Mouse (Mus musculus) adrenal gland, adult 8-10 months (tissue): ENCODE measurements around the gene Fer. TPM values are rescaled to one million over a fixed set of nuclear protein-coding genes. Genes with fewer than 3 reads are reported as not detected.
"Not testable (repeated sequence)": the region's sequence is repeated elsewhere in the genome, so short reads cannot be mapped to it uniquely, and the experiment has no call there.

Source experiments
- DNase-seq: peaks from one replicate; pipeline ENCODE4 v3.0.0; 2022
- total RNA-seq, 4 experiments: library from RNA; stranded (reverse); gene quantifications; 2 replicates each; pipeline ENCODE4 v1.2.4; 2022

The Fer gene
- 10 to 100 TPM; 19.0 to 25.4 (median 21.1) TPM for total RNA-seq

DNA sequence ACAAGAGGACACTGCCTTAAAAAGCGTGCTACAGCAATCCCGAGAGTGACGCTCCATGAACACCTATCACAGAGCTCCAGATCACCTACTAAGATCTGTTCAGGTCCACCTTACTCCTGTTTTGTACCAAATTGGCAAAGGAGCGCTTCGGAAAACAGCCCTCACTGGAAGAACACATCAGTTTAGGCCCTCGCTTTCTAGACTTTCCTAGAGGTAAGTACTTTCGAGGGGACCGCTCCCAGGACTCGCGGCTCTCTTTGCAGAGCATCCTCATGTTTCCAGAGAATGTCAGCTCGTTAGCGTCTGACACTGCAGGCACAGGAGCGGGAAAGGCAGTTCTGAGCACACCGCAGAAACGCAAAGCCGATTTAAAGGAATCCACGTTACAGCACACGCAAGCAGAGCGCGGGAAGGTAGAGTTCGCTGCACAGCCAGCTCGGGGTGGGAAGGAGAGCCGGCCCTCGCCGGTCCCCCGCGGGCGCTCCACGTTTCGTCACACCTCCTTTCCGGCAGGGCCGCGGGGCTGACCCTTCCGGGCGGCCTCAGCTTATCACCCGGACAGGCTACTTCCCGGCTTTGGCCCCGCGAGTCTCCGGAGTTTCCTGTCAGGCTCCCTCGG is at the start of gene Fer:
Gene Fer (plus strand): TSS at position 51 of the 619 bp plus-strand sequence.
- no peak for DNase-seq

DNA sequence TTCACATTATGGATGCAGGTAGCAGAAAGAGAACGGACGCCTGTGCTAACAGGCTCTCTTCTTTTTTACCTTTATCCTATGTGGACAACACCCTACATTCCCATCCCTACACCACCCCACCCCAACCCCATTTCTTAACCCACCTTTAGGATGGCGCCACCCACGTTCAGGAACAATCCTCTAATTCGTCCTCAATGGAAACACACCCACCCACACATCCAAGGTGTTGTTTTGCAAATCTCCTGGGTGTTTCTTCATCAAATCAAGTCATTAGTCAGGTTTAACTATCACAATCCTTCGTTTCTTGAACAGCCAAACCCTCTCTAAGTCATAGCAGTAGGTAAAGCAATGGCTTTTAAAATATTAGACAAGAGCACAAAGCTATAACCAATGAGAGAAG is 49.3 kb upstream of the Fer start:
- no peak for DNase-seq

DNA sequence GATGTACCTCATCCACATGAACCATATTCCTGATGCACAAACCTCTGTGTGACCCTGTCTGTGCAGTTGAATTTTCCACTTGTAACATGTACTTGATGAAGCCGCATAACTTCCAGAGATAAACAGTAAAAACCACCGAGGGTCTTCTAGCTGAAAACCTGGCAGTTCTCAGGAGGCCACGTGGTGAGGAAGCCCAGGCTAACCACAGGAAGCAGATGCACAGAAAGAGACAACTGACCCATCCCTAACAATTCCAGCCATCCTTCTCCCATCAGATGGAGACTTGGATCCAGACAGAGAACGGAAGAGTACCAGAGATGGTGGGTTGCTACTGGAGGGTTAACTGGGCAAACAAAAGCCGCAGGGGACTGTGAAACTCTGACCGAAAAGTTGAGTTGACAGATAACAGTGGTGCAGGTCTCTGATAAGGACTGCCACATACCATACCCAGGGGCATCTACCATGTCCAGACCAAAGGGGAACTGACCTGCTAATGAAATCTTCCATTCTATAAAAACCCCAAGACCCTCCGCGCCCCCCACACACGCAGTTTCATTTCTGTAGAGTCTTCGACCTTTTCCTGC is 44.3 kb upstream of the Fer start:
- no peak for DNase-seq

DNA sequence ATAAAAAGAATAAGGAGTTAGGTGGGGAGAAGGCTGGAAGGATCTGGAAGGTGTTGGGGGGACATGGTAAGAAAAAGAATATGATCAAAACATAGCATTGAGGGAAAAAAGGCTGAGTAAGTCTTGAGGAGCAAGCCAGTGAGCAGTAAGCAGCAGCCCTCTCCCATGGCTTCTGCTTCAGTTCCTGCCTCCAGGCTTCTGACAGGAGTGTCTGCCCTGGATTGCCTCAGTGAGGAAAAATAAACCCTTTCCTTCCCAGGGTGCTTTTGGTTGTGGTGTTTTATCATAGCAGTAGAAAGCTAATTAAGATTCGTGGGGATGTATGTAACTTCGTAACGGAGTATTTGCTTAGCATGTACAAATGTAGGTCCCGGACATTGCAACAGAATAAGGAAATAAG is 38.7 kb upstream of the Fer start:
- no peak for DNase-seq

DNA sequence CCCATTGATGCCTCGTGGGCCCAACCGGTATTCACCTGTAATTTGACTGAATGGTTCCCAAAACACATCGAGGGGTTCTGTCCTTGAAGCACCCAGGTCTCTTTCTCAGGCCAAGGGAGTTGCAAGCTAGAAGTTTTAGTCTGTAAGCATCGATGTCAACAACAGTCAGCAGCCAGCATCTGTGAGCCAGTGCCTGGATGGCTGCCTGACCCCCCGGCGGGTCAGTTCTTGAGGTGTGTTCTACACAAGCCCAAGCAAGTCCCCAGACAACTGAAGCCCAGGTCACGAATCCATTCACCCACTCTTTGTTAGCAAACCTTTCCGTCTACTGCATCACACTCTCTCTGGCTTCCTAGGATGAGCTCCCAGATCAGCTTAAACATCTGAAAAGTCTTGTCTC is 36.7 kb upstream of the Fer start:
- DNase-seq: no peak

DNA sequence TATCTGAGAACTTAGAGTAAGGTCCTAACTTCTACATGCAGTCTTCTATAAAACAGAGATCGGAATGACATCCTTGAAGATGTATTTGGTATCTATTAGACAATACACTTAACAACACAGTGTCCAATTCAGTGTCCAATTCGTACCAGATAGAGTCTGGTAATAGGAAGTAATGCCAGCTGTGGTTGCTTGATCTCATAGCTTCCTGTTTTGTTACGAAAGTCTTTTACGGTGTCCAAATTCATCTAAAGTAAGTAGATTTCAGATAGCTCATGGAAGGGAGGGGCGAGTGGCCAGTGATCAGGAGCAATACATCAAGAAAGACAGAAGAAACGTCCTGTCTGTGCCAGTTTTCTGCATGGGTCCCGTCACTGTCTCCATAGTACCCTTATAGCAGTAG is 36.1 kb upstream of the Fer start:
- no peak for DNase-seq

DNA sequence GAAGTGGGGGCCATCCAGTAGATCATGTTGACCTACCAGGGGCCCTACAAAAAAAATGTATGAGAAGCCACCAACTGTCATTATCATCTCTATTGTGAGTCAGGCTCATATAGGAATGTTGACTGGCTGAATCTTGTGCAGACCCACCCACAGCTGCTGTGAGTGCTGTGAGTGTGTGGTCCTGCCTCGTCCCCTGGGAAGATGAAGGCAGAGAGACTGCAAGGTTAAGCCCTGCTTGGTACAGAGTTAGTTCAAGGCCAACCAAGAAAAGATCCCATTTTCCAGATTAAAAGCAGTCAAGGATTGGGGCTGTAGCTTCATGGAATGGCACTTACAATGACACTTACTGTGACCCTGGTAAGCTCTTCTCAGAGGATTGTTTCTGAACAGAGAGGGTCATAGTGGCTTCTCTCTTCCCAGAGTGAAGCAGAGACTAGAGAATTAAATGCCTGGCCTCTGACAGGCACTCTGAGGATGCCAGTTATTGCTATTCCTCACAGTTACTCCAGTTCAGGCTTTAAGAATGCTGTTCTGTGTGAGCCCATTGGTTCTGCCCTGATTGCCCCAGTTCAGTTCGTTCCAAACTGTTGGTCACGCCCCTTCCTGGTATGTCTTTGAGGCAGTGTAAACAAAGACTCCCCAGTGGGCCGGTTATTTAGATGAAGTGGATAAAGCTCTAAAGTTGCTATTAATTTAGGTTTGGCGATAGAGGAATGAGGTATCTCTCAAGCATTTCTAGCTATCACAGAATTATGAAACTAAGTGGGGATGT is 34.1 kb upstream of the Fer start:
- DNase-seq: no peak

DNA sequence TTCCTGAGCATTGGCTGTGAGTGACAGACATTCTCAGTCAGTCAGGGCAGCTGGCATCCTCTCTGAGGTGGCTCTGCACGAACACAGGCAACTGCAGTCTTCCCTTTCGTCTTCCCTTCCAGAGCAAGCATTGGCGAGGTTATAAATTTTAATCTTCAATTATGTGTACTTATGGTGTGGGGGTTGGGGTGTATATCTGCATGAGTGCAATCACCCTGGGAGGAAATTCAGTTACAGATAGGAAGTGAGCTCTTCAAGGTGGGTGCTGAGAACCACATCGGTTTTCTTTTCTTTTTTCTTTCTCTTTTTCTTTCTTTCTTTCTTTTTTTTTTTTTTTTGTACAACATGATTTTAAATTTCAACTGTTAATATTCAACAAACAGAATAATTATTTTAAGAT is 31.3 kb upstream of the Fer start:
- DNase-seq: no peak

DNA sequence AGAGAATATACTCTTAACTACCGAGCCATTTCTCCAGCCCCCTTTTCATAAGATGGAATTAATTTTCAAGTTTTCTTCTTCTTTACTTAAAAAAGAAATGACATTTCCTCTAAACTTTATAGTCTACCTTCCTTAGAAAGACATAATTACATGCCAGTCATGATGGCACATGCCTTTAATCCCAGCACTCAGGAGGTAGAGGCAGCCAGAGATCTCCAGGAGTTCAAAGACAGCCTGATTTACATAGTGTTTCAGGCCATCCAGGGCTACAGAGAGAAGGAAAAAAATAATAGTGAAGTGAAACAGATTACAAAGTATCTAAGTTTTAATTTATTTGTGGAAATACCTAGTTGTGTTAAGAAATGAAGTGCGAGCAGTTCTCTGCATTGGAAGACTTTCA is 26.6 kb upstream of the Fer start:
- no peak for DNase-seq

DNA sequence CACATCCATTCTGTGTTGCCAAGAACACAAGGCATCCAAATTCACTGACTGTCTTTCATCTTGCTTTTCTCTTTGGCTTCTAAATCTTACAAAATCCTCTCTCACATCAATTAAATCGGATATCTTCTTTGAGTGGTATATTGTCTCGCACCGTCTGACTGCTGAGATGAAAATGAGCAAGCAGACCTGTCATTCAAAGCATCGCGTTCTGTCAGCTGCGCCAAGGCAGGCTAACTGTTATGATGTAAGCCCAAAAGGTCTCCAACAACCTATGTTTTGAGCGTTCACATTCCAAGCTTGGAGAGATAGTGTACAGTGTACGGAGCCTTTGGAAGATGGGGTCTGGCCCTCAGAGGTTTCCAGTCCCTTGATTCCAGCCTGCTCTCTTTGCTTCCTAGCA is 26.2 kb upstream of the Fer start:
- no peak for DNase-seq

DNA sequence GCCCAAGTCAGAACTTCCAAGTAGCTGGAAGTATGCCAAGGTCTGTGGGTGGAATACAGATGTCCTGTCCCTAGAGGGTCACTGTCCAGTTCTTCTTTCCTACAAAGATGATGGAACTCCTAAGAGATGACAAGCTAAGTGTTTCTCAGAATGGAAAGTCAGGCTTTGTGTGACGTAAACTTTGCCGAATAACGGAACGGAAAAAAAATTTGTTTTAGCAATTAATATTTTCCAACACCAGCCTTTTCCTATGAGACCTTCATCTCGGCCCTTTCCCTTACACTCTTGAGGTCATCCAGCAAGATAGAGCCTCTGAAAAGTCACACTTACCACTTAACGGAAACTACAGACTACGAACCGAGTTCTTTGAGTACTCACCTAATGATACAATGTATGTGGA is 24.7 kb upstream of the Fer start:
- DNase-seq: no peak

DNA sequence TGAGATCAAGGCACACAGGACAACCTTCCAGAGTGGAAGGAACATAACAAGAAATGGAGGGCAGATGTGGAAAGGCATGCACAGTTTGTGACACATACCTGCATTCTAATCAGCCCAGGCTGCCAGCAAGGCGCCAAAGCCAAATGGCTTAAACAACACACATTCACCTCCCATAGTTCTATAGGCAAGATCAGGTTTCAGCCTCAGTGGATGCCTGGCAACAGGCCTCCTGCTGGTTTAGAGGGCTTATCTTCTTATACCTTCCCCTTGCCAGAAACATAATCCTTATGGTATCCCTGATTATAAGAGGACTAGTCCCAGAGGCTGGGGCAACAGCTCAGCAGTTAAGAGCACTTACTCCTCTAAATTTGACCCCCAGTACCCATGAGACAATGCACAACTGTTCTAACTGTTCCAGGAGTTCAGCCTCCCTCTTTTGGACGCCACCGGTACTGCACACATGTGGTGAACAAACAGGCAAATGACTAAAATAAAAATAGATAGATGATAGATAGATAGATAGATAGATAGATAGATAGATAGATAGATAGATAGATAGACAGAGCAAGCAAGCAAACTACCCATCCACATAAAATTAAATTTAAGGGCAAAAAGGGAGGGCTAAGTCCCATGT is 23.1 kb upstream of the Fer start:
- no peak for DNase-seq

DNA sequence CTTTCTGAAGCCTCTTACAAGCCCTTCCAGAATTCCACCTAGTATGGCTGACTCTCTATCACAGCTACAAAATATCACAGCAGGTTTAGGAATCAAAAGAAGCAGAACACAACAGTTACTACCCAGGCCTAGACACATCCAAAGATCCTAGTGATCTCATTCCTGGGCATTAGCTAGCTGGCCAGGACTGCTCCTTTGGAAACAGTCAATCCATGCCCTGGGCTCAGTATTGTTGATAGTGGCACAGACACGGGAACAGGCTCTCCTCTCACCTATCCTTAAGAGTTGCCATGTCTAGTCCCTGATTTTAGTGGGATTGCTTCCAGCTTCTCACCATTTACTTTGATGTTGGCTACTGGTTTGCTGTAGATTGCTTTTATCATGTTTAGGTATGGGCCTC is 20.6 kb upstream of the Fer start:
- no peak for DNase-seq

DNA sequence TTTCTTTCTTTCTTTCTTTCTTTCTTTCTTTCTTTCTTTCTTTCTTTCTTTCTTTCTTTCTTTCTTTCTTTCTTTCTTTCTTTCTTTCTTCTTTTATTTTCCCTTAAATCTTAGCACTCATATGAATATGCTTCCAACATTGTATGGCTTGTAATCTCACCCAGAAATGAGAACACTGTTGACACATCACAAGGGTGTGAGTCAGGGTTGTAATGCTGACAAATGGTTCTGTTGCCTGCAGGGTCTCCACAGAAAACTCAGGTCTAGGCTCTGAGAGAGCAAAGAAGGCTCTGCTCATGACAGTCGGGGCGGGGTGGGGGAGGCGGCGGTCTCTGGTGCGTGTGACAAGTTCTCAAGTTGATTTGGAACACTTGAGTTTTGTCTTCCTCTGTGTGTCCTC is 17.9 kb upstream of the Fer start:
- no peak for DNase-seq

DNA sequence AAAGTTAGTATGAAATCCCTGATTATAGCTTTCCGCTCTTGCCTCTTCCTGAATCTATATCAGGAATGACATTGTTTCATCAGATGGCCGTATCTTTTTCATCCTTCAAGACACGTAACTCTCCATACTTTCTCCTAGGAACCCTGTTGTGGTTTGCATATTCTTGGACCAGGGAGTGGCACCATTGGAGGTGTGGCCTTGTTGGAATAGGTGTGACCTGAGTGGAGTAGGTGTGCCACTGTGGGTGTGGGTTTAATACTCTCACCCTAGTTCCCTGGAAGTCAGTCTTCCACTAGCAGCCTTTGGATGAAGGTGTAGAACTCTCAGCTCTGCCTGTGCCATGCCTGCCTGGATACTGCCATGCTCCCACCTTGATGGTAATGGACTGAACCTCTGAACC is 17.1 kb upstream of the Fer start:
- DNase-seq: not testable (repeated sequence)

DNA sequence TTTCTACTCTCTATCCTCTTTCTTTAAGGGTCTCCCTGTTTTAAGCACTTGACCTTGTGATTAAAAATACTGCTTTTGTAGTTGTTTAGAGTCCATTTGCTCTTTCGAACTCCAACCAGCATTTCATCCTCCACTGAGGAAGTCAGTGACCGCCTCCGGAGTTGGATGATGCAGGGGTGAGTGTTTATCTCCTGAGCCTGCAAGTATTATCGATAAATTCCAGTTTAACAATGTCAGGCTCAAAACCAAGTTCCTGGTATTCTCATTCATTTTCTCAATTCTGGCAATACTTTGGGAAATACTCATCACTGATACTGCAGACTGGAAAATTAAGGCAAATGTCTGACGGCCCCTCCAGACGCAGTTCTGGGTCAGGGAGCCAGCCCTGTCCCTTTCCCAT is 13.7 kb upstream of the Fer start:
- no peak for DNase-seq

DNA sequence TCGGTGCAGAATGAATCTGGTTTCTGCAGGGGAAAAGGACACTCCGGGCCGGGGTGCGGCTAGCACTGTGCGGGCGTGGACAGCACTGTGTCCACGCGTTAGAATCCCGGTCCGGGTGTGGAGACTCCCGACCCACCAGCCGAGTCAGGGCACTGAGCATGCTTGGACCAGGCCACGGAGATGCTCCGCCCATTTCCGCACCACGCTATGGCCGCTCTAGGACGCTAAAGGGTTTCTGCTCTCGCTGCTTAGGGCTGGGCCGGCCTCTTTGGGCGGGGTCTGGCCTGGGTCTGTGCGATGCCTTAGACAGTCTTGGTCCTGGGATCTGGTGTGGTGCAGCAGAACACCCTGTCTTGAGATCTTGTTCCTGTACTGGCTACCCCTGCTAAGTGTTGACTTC is 13.3 kb upstream of the Fer start:
- DNase-seq: peak; percentile 82

DNA sequence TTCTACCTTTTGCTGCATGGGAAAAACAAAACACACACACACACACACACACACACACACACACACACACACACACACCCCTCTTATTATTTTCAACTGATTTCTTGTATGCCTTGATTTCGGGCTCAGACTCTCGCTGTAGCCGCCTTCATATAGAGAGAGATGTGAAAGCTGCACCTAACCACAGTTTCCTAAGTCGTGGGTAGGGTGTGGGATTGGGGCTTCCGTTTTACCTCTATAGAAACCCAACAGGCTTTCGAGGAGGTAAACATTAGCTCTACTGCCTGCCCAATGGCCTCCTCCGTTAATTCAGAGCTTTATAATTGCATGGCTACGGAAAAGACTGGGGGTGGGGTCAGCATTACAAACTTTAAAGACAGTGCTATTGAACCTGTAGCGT is 12.8 kb upstream of the Fer start:
- no peak for DNase-seq

DNA sequence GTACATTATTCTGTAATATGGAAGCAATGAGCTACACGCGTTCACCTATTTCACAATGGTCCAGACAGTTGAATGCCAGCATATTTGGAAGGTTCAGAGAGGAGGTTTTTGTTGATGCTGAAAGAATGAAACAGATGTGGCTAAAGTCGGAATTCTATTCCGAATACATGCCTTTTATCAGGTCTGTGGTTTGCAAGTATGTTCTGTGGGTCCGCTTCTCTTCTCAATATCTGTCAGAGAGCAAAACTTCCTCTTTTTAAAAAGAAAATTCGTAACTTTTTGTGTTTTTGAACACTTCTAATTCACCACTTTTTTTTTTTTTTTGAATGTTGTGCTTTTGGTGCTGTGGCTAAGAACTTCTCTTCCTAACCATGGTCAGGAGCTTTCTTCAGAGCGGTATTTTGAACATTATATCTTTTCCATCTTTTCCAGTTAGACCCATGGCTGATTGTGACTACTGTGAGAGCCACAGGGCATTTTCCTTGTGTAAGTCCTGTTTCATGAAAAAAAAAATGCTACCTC is 5.8 kb upstream of the Fer start:
- no peak for DNase-seq

DNA sequence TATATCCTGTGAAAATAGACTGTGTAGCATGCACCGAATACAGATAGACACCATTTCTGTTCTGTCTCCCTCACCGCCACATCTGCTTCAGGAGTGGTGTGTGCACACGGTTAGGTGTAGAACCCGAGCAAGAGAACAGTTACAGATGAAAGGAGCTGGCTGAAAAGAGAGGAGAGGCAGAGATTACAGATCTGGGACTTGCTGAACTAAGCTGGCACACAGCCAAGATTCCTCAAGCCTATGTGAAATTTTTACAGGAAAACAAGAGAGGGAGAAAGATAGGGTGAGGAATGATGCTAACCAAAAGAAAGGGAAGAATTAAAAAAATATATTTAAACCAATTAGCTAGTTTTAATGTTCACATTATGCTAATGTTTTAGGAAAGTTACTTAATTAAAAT is 1.9 kb upstream of the Fer start:
- DNase-seq: no peak

DNA sequence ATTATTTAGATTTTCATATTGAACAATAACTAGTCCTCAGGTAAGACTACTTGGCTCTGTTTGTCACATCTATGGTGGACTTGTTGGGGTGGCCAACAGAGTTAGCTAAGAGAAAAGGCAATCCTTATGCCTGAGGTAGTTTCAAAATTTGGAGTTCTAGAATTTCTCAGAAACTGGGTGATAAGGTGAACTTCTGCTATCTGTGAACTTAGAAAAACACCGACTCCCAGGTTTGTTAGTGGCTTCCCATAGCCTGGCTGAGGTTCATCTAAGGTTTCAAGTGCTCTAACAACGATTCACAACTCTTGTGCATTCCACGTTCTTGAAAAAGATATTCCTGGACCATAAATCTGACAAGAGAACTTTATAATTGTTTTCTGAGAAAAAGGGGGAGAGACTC is 463 bp upstream of the Fer start:
- DNase-seq: no peak

DNA sequence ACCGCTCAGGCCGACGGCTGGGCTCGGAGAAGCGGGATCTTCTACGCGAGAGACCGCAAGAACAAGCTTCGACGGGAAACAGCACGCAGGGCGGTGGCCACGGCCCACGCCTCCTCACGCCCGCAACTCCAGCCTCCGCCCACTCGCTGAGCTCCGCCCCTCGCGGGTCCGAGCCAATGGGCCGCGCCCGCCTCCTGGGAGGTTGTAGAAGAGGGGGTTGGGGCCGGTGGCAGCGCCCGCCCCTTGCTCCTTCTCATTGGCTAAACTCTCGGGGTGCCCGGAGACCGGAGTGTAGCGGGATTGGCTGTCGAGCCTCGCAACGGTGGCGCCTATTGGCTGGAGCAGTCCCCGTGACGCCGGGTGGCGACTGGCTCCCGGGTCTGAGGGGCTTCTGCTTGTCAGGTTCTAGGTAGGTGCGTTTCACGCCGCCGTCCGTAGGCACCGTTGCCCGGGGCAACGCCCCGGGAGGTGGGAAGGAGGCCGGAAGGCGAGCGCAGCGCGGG is 836 bp downstream of the Fer start, which contains the start of gene A930002H24Rik:
Gene A930002H24Rik (minus strand): TSS at position 145 of the 503 bp plus-strand sequence.
- peak; percentile 99 for DNase-seq

DNA sequence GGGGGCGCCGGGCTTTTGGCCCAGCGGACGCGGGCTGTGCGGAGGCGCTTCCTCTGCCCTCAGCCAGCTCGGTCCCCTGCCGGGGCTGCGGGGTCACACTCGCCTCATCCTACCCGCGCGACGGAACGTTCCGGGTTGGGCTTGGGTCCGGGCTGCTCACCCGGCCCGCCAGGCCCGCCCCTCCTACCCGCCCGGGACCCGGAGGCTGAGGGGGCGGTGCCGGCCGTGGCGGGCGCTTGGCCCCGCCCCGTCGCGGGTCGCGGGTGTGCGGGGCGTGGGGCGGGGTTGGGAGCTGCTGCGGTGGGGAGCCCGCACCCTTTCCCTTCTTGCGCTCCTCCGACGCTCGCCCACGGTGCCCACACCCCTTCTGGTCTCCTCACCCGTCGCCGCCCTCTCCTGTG is 1.3 kb downstream of the Fer start:
- no peak for DNase-seq
